Mouse (Mus musculus) E14TG2a.4 (cell line): ENCODE data around the gene Anp32b.

Experiments
- CTCF ChIP-seq: conservative IDR thresholded peaks from 2 replicates; pipeline ENCODE4 v1.5.1; 2014; ENCODE audit warnings: low read length
- NANOG ChIP-seq: IDR thresholded peaks from 2 replicates; pipeline ENCODE4 v1.6.1; 2014; ENCODE audit warnings: borderline replicate concordance, low read length, mixed read lengths
- POU5F1 ChIP-seq: IDR thresholded peaks from 2 replicates; pipeline ENCODE4 v1.6.1; 2014; ENCODE audit warnings: low read length, borderline replicate concordance

DNA sequence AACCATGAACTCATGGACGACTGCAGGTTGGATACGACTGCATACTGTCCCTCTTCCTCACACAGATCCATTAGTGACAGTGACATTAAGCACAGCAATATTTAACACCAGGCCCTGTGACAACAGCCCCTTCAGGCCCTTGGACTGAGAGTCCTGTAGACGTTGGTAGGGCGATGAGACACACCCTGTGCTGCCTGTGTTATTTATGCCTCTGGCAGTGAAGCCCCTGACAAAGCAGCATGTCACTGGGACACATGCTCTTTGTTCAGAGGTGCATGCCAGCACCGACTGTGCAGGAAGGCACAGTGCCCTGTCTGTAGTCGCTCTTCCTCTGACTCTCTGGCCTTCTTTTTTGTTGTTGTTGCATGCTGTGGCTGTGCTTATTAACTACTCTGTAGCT lies 1.8 kb upstream of the Anp32b start:
- TF ChIP-seq CTCF (no peak), POU5F1 (no peak), NANOG (no peak)
